25 mouse cellular contexts compared by ENCODE assay signal in the genomic region with DNA sequence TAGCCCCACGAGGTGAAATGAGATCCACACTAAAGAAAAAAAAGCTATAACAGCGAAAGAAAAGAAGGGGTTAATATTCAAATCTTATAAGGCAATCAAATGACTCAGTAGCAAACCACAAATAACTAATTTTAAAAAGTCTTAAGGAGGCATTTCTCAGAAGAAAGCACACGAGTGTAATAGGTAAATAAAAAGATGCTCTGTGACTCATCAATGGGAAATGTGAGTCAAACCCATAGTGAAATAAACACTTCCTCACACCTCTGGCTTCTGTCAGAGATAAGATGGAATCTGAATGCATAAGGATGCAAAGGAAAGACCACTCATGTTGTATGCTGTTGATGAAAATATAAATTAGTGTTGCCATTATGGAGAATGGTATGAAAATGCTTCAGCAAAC.
A peak's percentile ranks its signal among the peaks of the same experiment; 100 is the strongest.
DNase-seq lines count a peak whose midpoint lies in the region; ATAC-seq lines count a peak whose summit lies in the region.
"Had no signal": no experiment of that assay in that cellular context is flagged by ENCODE, and none has a peak within 500 bp of the region (broad histone marks: within the 10 kb centered on the region; RNA-seq: fewer than 3 reads in every experiment).

No protein-coding gene starts in this region.

- H3K4me1 ChIP-seq in hindbrain, embryonic 13.5 days (replicated peaks), result peaks cover 13% of the 10 kb centered on the region
- H3K4me1 ChIP-seq: heart, embryonic 12.5 days; heart, embryonic 15.5 days had no signal

- peak; percentile 48 for ATAC-seq in activated CD4-positive, CD25-positive, alpha-beta regulatory T cell, adult 4 months
- no peak for ATAC-seq in hindbrain, embryonic 13.5 days (ENCODE audit: low FRiP score)
- ATAC-seq: forebrain, postnatal 0 days; hindbrain, postnatal 0 days; intestine, embryonic 15.5 days had no signal

- no peak overlapping the region for H3K4me2 ChIP-seq in hindbrain, embryonic 13.5 days
- H3K4me2 ChIP-seq: embryonic facial prominence, embryonic 12.5 days; embryonic facial prominence, embryonic 15.5 days; heart, embryonic 12.5 days; heart, embryonic 15.5 days; hindbrain, embryonic 14.5 days; intestine, embryonic 15.5 days had no signal

- no peaks in the 10 kb centered on the region for H3K9me3 ChIP-seq in hindbrain, embryonic 13.5 days
- H3K9me3 ChIP-seq: embryonic facial prominence, embryonic 12.5 days; embryonic facial prominence, embryonic 15.5 days; heart, embryonic 12.5 days; heart, embryonic 15.5 days; hindbrain, embryonic 10.5 days; intestine, embryonic 15.5 days had no signal

- H3K9ac ChIP-seq in hindbrain, embryonic 13.5 days, result no peak overlapping the region
- H3K9ac ChIP-seq: embryonic facial prominence, embryonic 12.5 days; embryonic facial prominence, embryonic 15.5 days; forebrain, postnatal 0 days; heart, embryonic 12.5 days; heart, embryonic 15.5 days; hindbrain, embryonic 14.5 days; intestine, embryonic 15.5 days had no signal

- H3K27ac ChIP-seq in hindbrain, embryonic 13.5 days, result no peak overlapping the region
- H3K27ac ChIP-seq: embryonic facial prominence, embryonic 12.5 days; embryonic facial prominence, embryonic 15.5 days; heart, embryonic 15.5 days; hindbrain, embryonic 10.5 days; hindbrain, embryonic 14.5 days; hindbrain, postnatal 0 days; intestine, embryonic 15.5 days had no signal

- no peaks in the 10 kb centered on the region for H3K27me3 ChIP-seq in hindbrain, embryonic 13.5 days
- H3K27me3 ChIP-seq: embryonic facial prominence, embryonic 12.5 days; embryonic facial prominence, embryonic 15.5 days; heart, embryonic 12.5 days; heart, embryonic 15.5 days; intestine, embryonic 15.5 days had no signal

- H3K4me3 ChIP-seq in hindbrain, embryonic 13.5 days, result no peak overlapping the region
- H3K4me3 ChIP-seq: embryonic facial prominence, embryonic 12.5 days; embryonic facial prominence, embryonic 15.5 days; heart, embryonic 12.5 days; heart, embryonic 15.5 days; hindbrain, embryonic 10.5 days; intestine, embryonic 15.5 days had no signal

- peak; percentile 59 for DNase-seq in 3T3-L1 (ENCODE audit: low read depth, low spot score)
- DNase-seq in CD4-positive helper T cell, adult 2 months (ENCODE audit: low read depth, low spot score), result peak; percentile 54
- DNase-seq in kidney, adult 11 months, result no peak
- DNase-seq in left cerebral cortex, postnatal 14 days (ENCODE audit: low spot score in 2 of 2), result no peak
- DNase-seq: adrenal gland, postnatal 10 days; adrenal gland, postnatal 36 days; cerebellum, adult 18-20 months; cerebellum, adult 9-10 months; cerebellum, postnatal 25 days; forebrain, postnatal 0 days; gastrocnemius, postnatal 25 days; heart, adult 18-20 months; heart, postnatal 10 days; heart, postnatal 36 days; kidney, adult 18-20 months had no signal

- 63% methylated on average over 3 of the region's 3 CpGs for WGBS in hindbrain, embryonic 13.5 days

- no peaks in the 10 kb centered on the region for H3K36me3 ChIP-seq in hindbrain, embryonic 13.5 days
- H3K36me3 ChIP-seq: embryonic facial prominence, embryonic 12.5 days; embryonic facial prominence, embryonic 15.5 days; heart, embryonic 12.5 days; heart, embryonic 15.5 days; hindbrain, embryonic 10.5 days; intestine, embryonic 15.5 days had no signal

- intact Hi-C loops in left cerebral cortex, postnatal 14 days (cut with DNase I), result no loop called here

Comparison
In these comparisons a context has a peak if more than half of its experiments do, and no peak if none do; other contexts are left out.
1. DNase-seq: peak in 3T3-L1 (single experiment) and CD4-positive helper T cell, adult 2 months (single experiment); none in kidney, adult 11 months (single experiment) and left cerebral cortex, postnatal 14 days (0 of 2).